Mouse (Mus musculus) forebrain, embryonic 10.5 days (tissue): Measurements from ENCODE around the gene Abcf2. TPM values are rescaled to one million over a fixed set of nuclear protein-coding genes. Genes with fewer than 3 reads are reported as not detected.

Experiments used
- DNase-seq: peaks from one replicate; pipeline ENCODE4 v3.0.0-alpha.2; 2017; ENCODE audit warnings: low spot score; ENCODE audit errors: extremely low spot score
- H3K27ac ChIP-seq: fragments of 300-500 bp; sonication (generic); 2 replicates; pipeline ENCODE4 v1.5.1; 2016; ENCODE audit warnings: mild to moderate bottlenecking
- H3K27me3 ChIP-seq: fragments of 300-500 bp; sonication (generic); 2 replicates; pipeline ENCODE4 v1.6.1; 2016; ENCODE audit warnings: mild to moderate bottlenecking; ENCODE audit not compliant: poor library complexity, severe bottlenecking
- H3K36me3 ChIP-seq: fragments of 300-500 bp; sonication (generic); replicated peaks from 2 replicates; pipeline ENCODE4 v1.6.1; 2016; ENCODE audit warnings: mild to moderate bottlenecking, moderate library complexity
- H3K4me1 ChIP-seq: fragments of 300-500 bp; sonication (generic); 2 replicates; pipeline ENCODE4 v1.6.1; 2016
- H3K4me3 ChIP-seq: fragments of 300-500 bp; sonication (generic); 2 replicates; pipeline ENCODE4 v1.5.1; 2016; ENCODE audit warnings: mild to moderate bottlenecking, moderate library complexity
- H3K9me3 ChIP-seq: fragments of 300-500 bp; sonication (generic); 2 replicates; pipeline ENCODE4 v1.6.1; 2016; ENCODE audit warnings: mild to moderate bottlenecking, moderate library complexity
- WGBS: fragments of 180-500 bp; shearing (Covaris S2); methylation state at CpG from one replicate; pipeline ENCODE4 v1.1.7; 2016; 5-methylcytosine and 5-hydroxymethylcytosine counted together
- polyA plus RNA-seq: library from polyadenylated mRNA; unstranded; fragments of >200 nt; fragmentation: Nextera tagmentation; extraction: Ambion mirVana; gene quantifications from 2 replicates; pipeline ENCODE4 v1.2.1, GENCODE M21; 2016

The Abcf2 gene
- polyA plus RNA-seq, 1 experiment from 2014 or later: 193 TPM

DNA sequence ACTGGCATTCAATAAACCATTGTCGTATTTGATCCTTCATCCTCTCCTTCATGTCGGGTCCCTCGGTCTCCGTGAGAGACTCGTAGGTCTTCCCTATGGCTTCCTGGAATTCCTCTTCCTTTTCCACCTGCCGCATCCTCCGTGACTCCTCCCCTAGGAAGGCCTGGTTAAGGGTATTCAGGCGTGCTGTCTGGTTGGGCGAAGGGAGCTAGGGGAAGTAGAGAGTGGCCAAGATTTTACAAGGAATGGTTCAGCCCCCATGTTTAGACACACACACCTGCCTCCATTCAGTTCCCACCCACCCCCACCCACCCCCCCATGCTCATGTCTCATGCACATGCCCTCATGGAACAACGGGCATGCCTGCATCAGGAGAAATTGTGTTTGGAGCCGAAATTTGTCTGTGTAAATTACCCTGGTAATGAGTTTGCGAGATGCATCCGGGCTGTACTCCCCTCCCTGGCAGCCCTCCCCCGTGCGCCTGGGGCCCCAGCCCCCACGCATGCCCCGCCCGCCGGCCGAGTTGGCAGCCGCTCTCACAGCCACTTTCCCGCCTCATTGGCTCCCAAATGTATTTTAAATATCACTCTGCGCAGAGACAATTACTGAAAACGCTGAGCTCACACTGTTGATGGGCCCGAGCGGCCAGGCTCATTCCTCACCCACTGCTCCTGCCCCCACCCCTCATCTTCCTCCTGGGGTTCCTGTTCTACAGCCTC is 26.5 kb downstream of the Abcf2 start:
- H3K9me3 ChIP-seq: no peaks in the 10 kb centered on the region; the same call in 1 of the 2 replicates
- peak overlapping the region; percentile 70 for H3K27ac ChIP-seq
- H3K4me1 ChIP-seq: peaks cover 25% of the 10 kb centered on the region
- H3K27me3 ChIP-seq: peaks cover 35% of the 10 kb centered on the region
- DNase-seq: no peak
- H3K36me3 ChIP-seq: no peaks in the 10 kb centered on the region
- peak overlapping the region; percentile 31; the same call in 1 of the 2 replicates for H3K4me3 ChIP-seq
- 41% methylated on average over 26 of the region's 26 CpGs for WGBS

DNA sequence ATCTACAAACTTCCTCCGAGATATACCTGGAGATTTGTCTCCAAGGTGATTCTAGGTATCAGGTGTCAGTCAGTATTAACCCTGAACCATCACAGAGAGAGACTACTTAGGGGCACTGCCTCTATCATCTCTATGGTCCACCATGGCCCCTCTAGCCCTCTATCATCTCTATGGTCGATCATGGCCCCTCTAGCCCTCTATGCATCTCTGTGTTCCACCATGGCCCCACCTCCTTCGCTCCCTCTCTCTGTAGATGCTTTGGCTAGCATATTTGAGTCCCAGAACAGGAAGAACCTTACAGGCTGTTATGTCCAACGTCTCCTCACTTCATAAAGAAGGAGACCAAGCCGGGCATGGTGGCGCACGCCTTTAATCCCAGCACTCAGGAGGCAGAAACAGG is 34.6 kb downstream of the Abcf2 start:
- no peaks in the 10 kb centered on the region for H3K9me3 ChIP-seq
- no peaks in the 10 kb centered on the region for H3K36me3 ChIP-seq
- no peak overlapping the region for H3K27ac ChIP-seq
- no peak overlapping the region for H3K4me3 ChIP-seq
- peaks cover 24% of the 10 kb centered on the region for H3K27me3 ChIP-seq
- WGBS: 82% methylated on average over 7 of the region's 7 CpGs
- H3K4me1 ChIP-seq: peaks cover 21% of the 10 kb centered on the region
- DNase-seq: no peak

DNA sequence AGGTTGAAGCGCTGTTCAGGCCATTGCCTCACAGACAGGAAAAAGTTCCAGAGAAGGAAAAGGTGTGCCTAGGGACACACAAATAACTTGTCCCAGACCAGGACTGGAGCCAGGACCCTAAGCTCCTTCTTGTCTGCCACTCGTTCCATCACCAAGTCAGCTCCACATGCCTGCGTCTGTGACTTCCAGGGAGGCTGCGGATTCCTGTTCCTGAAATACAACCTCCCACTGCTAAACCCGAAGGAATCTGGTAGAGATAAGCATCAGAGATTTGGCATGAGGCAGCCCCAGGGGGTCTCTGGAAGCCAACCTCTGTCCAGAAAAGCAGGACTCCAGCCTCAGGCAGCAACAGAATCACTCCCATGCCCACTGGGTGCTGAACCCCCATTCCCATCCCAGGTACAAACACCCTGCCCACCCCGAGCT is 36.1 kb downstream of the Abcf2 start:
- H3K4me3 ChIP-seq: no peak overlapping the region
- no peaks in the 10 kb centered on the region for H3K9me3 ChIP-seq
- peaks cover 28% of the 10 kb centered on the region for H3K27me3 ChIP-seq
- H3K36me3 ChIP-seq: no peaks in the 10 kb centered on the region
- DNase-seq: no peak
- peaks cover 32% of the 10 kb centered on the region for H3K4me1 ChIP-seq
- no peak overlapping the region for H3K27ac ChIP-seq
- WGBS: 58% methylated on average over 6 of the region's 6 CpGs

DNA sequence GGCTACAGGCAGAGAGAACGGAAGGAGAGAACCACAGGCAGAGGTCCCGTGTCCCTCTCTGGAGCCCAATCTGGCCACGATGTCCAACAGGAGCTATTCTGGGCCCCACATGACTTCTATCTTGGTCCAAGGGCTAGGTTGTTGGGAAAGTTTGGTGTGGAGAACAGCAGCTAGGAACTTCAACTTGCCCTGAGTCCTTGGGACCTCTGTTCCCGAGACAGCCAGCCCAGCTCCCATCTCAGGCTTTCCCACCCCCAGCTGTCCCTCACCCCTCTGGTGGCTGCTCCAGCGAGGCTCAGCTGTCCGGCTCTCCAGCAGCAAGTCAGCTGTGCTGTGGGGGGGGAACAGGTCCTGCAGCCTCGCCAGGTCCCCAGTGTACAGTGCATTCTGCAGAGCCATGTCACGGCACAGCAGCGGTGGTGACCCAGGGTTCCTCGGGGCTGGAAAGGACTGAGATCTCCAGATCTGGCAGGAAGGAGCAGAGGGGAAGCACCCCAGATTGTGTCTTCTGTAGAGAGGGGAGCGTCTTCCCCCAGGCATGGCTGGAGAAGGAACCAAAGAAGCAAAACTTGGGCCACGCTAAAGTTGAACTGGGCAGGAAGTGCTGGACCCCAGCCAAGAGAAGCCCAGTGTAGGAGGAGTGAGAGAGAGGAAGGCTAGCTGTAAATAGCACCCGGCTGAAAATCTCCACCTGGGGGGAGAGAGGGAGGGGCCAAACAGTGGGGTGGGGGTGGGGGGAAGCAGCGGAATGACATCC is 36.7 kb downstream of the Abcf2 start, which contains the start of gene Asb10:
Gene Asb10 (minus strand): TSS at position 592 of the 757 bp plus-strand sequence.
- no peak within 1 kb of the TSS for H3K4me3 ChIP-seq
- H3K27ac ChIP-seq: peak within 1 kb of the TSS; percentile 27; the same call in 1 of the 2 replicates
- WGBS: 49% methylated on average over 14 of the region's 14 CpGs
- DNase-seq: no peak
- H3K36me3 ChIP-seq: no peaks in the 10 kb centered on the region
- peaks cover 28% of the 10 kb centered on the region for H3K27me3 ChIP-seq
- no peaks in the 10 kb centered on the region for H3K9me3 ChIP-seq
- H3K4me1 ChIP-seq: peaks cover 32% of the 10 kb centered on the region

DNA sequence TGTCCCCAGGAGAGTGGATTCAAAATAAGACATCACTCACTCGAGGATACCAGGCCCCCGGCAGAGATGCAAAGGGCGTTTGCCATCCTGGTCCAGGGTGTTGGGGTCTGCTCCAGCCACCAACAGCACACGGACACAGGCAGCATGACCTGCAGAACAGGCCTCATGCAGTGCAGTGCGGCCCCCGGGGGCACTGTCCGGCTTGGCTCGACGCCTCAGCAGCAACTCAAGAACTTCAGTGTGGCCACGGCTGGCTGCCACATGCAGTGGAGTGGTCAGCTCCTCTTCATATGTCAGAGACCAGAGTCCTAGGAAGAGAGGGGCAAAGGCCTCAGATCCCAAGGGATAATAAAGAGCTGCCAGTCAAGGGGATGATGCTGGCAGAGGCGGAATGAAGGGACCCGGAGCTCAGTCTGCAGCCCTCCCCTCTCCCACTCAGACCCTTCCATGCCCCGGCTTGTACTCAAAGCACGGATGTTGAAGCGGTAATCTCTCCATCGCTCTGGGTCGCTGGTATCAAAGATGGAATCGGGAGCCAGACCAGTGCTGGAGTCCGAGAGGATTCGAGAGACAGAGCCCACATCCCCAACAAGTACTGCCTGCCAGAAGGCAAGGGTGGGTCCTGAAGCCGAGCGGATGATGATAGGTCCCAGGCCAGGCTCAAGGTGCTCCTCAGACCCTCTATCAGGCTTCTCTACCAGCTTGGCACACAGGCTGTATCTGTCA is 37.5 kb downstream of the Abcf2 start:
- DNase-seq: no peak
- H3K4me3 ChIP-seq: no peak overlapping the region
- no peaks in the 10 kb centered on the region for H3K36me3 ChIP-seq
- peaks cover 28% of the 10 kb centered on the region for H3K27me3 ChIP-seq
- H3K27ac ChIP-seq: 0 out of 2 replicates have a peak overlapping the region, but pooled peaks have one; percentile 27
- peaks cover 32% of the 10 kb centered on the region for H3K4me1 ChIP-seq
- no peaks in the 10 kb centered on the region for H3K9me3 ChIP-seq
- 86% methylated on average over 22 of the region's 22 CpGs for WGBS

DNA sequence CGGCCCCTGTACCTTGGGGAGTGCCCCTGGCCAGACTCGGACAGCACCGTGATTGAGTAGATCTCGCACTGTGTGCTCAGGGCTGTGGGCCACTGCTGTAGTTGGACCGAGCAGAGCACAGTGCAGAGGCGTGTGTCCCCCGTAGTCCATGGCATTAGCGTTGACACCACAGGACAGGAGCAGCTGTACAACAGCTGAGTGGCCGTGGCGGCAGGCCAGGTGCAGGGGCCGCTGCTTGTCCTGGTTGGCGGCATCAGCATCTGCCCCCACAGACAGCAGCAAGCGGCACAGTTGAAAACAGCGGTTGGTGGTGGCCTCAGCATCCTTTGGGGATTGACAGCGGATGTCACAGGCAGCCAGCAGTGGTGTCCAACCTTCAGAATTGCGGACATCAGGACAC is 39.6 kb downstream of the Abcf2 start:
- Histone ChIP-seq H3K36me3 (no peaks in the 10 kb centered on the region), H3K4me1 (peaks cover 39% of the 10 kb centered on the region), H3K4me3 (no peak overlapping the region), H3K27me3 (peaks cover 42% of the 10 kb centered on the region), H3K27ac (0 out of 2 replicates have a peak overlapping the region, but pooled peaks have one; percentile 36), H3K9me3 (no peaks in the 10 kb centered on the region)
- WGBS: 71% methylated on average over 16 of the region's 16 CpGs
- no peak for DNase-seq

DNA sequence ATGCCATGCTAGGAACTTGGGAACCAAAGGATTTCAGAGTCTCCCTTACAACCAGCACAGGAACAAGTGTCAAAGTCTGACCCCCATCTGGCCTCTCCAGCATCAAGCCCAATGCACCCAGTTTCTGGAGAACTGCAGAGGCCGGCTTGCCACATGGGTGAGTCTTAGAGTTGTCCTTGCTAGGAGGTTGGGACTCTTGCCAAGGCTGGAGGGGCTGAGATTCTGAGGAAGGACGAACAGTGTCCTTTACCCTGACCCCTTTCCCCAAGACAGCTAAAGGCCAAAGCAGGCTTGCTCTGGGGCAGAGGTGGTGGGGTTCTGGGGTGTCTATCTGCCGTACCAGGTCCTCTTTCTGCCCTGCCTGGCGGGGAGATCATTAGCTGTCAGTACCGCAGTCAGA is 40.8 kb downstream of the Abcf2 start:
- no peaks in the 10 kb centered on the region for H3K36me3 ChIP-seq
- DNase-seq: no peak
- 85% methylated on average over 5 of the region's 5 CpGs for WGBS
- H3K4me3 ChIP-seq: no peak overlapping the region
- H3K9me3 ChIP-seq: no peaks in the 10 kb centered on the region
- H3K27ac ChIP-seq: no peak overlapping the region
- H3K4me1 ChIP-seq: peaks cover 39% of the 10 kb centered on the region
- H3K27me3 ChIP-seq: peaks cover 53% of the 10 kb centered on the region

DNA sequence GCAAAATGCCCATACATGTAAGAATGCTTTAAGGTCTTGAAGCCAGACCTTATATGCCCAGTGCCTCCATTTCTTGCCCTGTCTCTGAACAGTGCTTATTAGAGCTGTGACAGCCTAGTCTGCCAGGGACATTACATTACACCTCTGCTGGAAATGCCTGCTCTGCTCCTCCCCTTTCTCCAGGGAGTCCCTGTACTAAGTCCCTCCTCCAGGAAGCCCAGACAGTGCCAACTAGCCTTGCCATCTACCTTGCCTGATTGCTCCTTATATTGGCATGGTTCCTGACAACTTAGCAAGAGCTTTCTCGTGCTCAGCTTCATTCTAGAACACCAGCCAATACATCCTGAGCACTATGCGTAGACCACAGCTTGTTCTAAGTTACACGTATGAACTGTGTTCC is 41.5 kb downstream of the Abcf2 start:
- no peaks in the 10 kb centered on the region for H3K9me3 ChIP-seq
- H3K36me3 ChIP-seq: no peaks in the 10 kb centered on the region
- 84% methylated on average over 3 of the region's 3 CpGs for WGBS
- H3K4me1 ChIP-seq: peaks cover 31% of the 10 kb centered on the region
- no peak overlapping the region for H3K4me3 ChIP-seq
- DNase-seq: no peak
- H3K27me3 ChIP-seq: peaks cover 56% of the 10 kb centered on the region
- H3K27ac ChIP-seq: no peak overlapping the region

DNA sequence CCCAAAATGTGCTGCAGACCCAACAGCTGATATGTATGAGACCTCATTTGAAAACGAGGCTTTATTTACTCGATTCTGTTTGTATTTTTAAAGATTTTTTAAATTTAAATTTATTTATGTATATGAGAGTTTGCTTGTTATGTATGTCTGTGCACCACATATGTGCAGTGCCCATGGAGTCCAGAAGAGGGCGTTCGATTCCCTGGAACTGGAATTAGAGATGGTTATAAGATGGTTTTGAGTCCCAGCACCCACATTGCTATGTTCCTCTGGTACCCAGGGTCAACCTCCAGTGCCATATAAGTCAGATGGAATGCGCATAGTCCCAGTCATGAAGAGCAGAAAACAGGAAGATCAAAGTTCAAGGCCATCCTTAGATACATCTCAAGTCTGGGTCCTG is 43.0 kb downstream of the Abcf2 start:
- Histone ChIP-seq H3K27me3 (peaks cover 61% of the 10 kb centered on the region), H3K9me3 (no peaks in the 10 kb centered on the region), H3K4me3 (no peak overlapping the region), H3K36me3 (no peaks in the 10 kb centered on the region), H3K27ac (no peak overlapping the region), H3K4me1 (peaks cover 35% of the 10 kb centered on the region)
- DNase-seq: no peak
- 59% methylated on average over 5 of the region's 5 CpGs for WGBS

DNA sequence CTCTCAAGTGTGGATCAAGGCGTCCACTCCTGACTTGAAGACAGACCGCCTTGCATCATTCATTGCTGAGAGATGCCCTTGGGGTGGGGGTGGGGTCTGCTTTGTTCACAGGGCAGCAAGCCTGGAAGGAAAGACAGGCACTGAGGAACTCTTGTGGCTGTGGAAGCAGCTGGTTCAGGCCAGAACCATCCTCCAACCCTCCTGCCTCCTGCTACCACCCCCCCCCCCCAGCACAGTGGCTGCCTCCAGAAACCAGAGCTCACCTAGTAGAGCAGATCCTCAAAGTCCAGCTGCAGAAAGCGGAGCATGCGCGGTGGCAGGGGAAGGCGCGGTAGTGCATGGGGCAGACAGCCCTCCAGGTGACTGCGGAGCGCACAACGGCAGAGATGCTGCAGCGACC is 43.9 kb downstream of the Abcf2 start:
- WGBS: 58% methylated on average over 11 of the region's 11 CpGs
- H3K27me3 ChIP-seq: peaks cover 68% of the 10 kb centered on the region
- H3K27ac ChIP-seq: no peak overlapping the region
- DNase-seq: no peak
- H3K9me3 ChIP-seq: no peaks in the 10 kb centered on the region
- H3K4me1 ChIP-seq: peaks cover 38% of the 10 kb centered on the region
- no peaks in the 10 kb centered on the region for H3K36me3 ChIP-seq
- H3K4me3 ChIP-seq: no peak overlapping the region

DNA sequence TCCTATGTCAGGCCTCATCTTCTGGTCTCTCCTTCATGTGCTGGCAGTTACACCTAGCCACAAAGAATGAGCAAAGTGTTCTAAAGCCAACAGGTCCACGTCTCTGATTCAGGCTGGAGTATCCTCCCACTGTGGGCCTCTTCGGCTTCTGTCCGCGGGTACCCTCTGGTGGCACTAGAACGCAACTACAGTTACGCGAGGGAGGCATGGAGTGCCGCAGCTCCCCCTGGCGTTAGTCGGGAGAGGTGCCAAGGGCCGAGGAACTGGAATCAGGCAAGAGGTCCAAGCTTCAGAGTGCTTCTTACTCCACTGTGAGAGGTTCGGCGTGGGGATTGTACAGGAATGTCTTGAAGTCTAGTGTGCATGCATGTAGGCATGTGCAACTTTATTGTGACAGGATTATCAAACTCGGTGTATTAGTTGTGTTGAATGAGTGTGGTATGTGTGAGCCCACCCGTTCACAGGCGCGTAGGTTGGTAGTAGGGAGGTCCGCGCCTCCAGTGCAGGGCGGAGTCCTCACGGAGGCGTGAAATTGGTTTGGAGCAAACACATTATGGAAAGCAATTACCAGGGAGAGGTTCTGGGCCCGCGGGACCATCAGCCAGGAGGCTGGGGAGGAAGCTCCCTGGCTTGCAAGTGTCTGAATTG is 47.1 kb downstream of the Abcf2 start:
- peaks cover 51% of the 10 kb centered on the region for H3K4me1 ChIP-seq
- WGBS: 23% methylated on average over 24 of the region's 24 CpGs
- H3K36me3 ChIP-seq: no peaks in the 10 kb centered on the region
- no peak overlapping the region for H3K27ac ChIP-seq
- peaks cover 89% of the 10 kb centered on the region for H3K27me3 ChIP-seq
- DNase-seq: peak; percentile 89
- H3K9me3 ChIP-seq: no peaks in the 10 kb centered on the region
- H3K4me3 ChIP-seq: no peak overlapping the region; the same call in 1 of the 2 replicates

DNA sequence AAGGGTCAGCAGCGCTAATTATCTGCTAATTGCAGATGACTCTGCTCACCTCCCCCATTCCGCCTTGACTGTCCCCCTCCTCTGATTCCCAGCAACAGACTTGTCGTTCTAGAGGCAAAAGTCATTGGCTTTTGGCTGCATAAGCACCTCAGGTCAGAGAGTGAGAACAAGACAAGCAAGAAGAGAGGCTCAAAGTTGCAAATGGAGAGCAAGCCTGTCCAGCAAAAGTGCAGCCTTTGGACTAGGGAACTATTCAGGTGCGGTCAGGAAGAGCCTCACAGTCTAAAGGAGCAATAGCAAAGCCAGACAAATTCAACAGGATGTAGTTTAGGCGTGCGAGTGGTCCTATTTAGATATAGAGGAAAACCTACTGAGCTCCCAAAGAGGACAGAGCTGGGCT is 49.5 kb downstream of the Abcf2 start:
- WGBS: 13% methylated on average over 6 of the region's 6 CpGs
- peaks cover 100% of the 10 kb centered on the region for H3K27me3 ChIP-seq
- no peak for DNase-seq
- H3K36me3 ChIP-seq: no peaks in the 10 kb centered on the region
- H3K4me3 ChIP-seq: no peak overlapping the region; the same call in 1 of the 2 replicates
- H3K27ac ChIP-seq: no peak overlapping the region
- H3K4me1 ChIP-seq: peaks cover 60% of the 10 kb centered on the region
- no peaks in the 10 kb centered on the region for H3K9me3 ChIP-seq
